Mouse (Mus musculus) heart, postnatal 10 days (tissue): Measurements from ENCODE around the gene Slc22a13. TPM values are rescaled to one million over a fixed set of nuclear protein-coding genes. Genes with fewer than 3 reads are reported as not detected.
A peak's percentile ranks its signal among the peaks of the same experiment; 100 is the strongest.
"Not testable (repeated sequence)": the region's sequence is repeated elsewhere in the genome, so short reads cannot be mapped to it uniquely, and the experiment has no call there.

ENCODE experiments used
- DNase-seq, 2 experiments: peaks; one replicate each; pipeline ENCODE4 v3.0.0; 2021
- intact Hi-C: fragments of 180-260 bp; cut with DNase I; formaldehyde crosslinking; loops from one replicate; pipeline ENCODE4 v1.15.1; 2025
- total RNA-seq, 2 experiments: library from RNA; stranded (reverse); gene quantifications; 2 replicates each; pipeline ENCODE4 v1.2.3; 2021

The Slc22a13 gene
- total RNA-seq, result not detected

DNA sequence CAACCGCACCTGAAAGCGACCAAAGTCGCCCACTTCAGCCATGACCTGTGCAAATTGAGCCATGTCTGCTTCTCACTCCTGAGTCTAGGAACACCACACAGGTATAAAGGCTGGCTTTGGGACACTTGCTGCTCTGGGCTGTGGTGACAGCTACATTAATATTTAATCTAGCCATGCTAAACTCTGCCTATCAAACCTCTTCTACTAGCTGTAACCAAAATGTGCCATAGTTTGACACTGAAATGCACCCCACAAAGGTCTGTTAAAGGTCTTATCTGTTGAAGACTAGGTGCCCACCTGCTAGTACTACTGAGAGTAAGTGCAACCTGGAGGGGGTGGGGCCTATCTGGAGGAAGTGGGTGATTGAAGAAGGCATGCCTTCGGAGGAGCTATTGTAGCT is at the start of gene Slc22a13:
Slc22a13 (minus strand) TSS at position 101 of the 400 bp plus-strand sequence.
- no peak for DNase-seq
- intact Hi-C loops, result no loop called here

DNA sequence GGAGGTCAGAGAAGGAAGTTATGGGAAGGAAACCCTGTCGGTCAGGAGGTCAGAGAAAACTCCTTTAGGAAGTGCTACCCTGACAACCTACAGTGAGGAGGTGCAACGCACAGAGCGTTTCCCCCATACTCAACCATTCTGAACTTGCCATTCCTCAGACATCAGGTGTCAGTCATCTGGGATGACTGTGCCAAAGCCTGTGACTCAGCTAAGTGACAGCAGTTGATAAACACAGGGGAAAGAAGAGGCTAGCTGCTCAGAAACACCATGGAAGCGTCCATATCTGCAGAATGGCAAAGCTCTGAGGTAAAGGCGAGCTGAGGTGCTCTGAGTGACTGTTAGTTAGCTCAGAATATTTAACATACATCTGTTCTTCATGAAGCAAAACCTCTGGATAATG is 49.2 kb upstream of the Slc22a13 start:
- no peak for DNase-seq
- intact Hi-C loops, result no loop called here

DNA sequence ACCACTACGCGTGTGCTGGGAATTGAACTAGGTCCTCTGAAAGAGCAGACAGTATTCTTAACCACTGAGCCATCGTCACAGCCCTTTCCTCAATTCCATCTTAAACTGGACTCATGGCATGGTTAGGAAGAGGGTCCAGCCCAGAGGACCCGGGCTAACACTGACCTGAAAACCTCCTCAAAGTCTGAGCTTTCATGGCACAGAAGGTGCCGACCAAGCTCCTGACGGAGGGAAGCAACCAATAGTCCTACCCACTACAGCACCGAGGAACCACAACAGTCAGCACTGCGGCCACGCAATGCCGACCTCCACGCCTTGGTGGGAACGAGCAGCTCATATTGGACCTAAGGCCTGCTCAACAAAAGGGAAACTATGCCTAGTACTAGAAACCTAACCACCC is 47.3 kb upstream of the Slc22a13 start:
- intact Hi-C loops, result no loop called here
- DNase-seq, result no peak

DNA sequence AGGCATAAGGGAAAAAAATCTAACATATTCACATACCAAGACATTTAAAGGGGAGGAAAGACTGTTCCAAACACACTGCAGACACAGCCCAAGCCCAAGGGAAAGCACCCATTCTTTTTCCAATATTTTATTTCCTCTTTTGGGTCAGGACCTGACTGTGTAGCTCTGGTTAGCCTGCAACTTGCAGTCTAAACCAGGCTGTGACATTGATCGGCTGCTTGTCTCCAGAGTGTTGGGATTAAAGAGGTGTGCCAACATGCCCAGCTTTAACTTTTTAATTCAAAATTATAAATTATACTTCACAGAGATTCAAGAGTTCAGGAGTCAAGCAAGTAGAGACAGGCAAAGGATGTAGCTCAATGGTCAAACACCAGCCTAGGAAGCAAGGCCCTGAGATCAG is 46.2 kb upstream of the Slc22a13 start:
- intact Hi-C loops, result no loop called here
- DNase-seq, result no peak

DNA sequence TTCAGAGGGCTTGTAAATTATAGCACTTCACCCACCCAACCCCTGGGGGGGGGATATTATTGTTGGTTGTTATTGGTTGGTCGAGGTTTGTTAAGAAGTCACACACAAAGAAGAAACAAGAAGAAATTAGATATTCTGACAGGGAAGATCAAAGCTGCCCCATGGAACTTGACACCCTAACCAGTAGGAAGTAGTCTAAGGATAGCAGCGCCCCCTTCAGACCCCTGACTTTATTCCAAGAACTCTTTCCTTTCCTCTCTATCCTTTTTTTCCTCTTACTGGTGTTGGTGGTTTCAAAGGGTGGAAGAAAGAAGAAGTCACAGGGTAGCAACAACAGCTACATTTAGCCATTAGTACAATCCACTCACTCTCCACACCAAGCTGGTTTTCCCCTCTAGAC is 45.3 kb upstream of the Slc22a13 start:
- intact Hi-C loops, result no loop called here
- DNase-seq, result no peak

DNA sequence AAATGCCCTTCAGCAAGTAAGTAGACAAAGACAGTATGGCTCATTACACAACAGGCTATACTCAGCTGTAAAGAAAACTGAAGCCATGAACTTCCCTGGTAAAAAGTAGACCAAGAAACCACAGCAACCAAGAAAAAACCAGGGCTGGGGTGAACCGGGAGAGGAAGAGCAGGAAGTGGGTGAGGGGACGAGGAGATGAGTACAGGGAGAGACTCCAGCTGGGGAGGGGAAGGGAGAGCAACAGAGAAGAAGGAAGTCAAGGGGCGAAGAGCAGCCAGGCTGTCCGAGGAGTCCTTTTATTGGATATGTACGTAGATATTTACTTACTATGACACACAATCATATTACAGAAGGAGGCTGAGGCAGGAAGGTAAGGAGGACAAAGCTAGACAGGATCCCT is 39.1 kb upstream of the Slc22a13 start:
- DNase-seq, result no peak
- intact Hi-C loops, result no loop called here

DNA sequence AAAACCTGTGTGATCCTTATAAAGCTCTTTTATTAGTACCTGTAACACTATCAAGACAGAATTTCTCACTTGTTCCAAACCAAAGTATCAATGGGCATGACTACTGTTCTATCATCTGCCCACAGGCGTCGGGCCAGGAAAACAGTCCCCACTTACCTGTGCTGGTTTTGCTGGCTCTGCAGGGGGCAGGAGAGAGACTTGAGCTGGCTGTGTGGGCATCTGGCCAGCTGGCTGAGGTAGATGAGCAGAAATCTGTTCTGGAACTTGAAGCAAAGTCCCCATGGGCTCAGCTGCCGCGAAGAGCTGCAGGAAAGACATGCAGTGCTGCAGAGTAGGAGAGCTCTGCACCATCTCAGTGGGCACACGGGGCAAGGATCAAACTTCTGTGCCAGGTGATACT is 37.9 kb upstream of the Slc22a13 start:
- peak; percentile 54 to 57 for DNase-seq
- intact Hi-C loops, result no loop called here

DNA sequence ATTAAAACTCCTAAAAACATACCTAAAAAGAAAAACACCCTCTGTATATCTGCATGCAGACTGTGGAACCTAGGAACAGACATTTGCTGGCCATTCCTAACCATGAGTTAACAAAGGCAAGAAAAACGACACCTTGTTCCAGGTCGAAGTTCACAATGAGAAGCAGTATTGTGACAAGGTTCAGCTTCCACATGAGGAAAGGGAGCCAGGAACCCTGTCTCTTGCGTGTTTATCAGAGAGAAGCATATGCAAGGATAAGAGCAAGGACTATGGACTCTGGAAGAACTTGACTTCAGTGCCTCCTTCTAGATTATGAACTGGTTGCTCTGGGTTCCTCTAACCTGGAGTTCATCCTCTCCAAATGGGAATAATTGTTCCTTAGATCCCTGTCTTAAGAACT is 35.1 kb upstream of the Slc22a13 start:
- intact Hi-C loops, result no loop called here
- no peak for DNase-seq

DNA sequence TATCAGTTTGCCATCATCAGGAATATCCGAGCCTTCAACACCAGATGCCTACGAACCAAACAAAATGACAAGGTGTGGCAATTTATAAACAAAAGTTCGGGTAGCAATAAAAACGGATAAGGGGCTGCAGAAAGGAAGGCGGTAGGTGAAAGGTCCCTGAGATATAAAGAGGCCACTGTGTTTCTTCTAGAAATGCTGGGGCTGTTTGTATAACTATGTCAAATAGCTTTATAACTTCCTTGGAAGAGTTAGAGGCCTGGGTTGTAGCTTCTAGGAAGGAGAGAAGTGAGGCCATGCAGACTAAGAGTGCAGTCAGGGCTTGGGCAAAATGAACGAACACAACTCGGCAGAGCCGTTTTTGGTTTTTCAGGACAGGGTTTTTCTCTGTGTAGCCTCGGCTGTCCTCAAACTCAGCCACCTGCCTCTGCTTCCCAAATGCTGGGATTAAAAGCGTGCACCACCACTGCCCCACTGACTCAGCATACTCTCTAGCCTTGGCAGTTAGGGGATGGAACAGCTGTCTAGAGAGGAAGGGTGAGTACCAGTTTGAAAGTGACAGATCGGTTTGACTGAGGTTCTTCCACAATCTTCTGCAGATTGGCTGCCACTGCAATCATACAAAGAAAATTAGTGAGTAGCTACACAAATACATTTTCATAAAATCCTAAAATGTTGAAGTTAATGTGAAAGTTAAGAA is 32.4 kb upstream of the Slc22a13 start:
- no peak for DNase-seq

DNA sequence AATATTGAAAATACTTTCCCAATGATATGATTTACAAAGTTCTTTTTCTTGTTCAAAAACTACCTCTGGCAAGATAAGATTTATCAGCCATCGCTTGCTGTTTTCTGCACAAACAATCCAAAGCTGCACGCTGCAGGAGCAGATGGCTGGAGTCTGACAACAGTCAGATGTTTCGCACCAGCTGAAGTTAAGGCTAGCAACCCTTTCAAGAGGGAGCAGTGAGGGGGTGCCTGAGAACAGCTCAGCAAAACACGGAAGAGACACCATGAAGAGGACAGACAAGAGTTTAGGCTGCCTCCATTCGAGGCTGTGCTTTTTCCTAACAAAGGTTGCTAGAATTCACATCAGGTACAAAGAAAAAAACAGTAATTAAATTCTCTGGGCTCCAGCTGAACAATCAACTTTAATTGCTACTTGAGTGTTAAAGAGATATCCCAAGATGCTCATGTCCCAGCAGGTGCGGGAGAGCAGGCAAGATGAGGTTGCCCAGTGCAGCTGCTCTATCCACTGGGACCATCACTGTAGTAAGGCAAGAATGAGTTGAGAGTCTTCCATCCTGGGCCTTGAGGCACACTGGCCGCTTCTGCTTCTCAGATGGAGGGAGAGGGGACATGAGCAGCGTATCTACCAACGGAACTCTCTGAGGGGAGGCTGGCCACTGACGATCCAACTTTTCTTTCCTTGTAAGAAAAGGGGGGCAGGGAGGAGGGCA is 31.5 kb upstream of the Slc22a13 start:
- no peak for DNase-seq
- intact Hi-C loops, result no loop called here

More for the DNA sequence above, 32.4 kb upstream of the Slc22a13 start:
- intact Hi-C loops, result no loop called here

DNA sequence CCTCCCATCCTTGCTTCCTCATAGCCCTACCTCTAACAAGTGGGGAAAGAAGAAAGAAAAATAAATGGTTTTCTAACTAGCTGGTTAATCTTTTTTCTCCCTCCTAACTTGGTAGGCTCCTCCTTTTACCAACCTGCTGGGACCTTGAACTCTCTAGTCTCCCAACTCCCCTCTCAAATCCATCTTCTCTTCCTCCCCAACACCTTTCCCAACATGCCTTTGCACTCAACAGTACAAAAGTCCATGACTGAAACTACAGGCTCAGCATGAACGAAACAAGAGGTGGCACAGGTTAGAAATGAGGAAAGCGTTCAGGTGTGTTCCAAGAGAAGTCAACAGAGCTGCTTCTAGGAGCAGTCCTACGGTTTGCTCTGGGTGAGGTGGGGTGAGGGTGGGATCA is 30.4 kb upstream of the Slc22a13 start:
- intact Hi-C loops, result no loop called here
- no peak for DNase-seq

DNA sequence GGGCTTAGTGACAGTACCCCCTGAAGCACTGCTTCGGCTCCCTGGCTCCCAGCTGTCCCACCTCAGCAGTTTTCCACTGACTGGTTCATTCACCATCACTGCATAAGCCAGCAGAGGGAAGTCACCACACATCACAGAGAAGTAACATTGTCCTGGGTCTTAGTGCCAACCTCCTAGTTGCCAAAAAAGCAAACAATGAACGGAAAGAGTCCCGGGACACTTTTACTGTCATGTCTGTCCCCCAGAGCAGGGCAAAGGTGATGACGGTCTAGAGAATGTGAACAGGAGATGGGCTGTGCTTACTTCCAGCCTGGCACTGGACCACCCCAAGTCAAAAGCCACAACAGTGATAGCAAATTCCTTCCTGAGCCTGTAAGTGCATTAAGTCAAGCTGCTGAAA is 29.9 kb upstream of the Slc22a13 start:
- DNase-seq, result no peak
- intact Hi-C loops, result no loop called here

DNA sequence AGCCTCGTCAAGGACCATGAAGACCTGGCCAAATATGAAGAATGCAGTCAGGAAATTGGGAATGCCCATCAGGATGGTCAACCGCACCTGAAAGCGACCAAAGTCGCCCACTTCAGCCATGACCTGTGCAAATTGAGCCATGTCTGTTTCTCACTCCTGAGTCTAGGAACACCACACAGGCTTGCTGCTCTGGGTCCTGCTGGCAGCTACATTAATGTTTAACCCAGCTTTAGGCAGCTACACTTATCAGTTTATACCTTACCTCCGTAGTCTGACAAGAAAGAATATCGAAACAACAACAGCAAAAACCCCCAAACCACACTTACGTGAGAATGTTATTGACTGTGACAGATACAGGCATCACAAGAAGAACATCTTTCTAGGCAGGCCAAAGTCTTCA is 22.7 kb upstream of the Slc22a13 start:
- intact Hi-C loops, result no loop called here
- DNase-seq, result no peak

DNA sequence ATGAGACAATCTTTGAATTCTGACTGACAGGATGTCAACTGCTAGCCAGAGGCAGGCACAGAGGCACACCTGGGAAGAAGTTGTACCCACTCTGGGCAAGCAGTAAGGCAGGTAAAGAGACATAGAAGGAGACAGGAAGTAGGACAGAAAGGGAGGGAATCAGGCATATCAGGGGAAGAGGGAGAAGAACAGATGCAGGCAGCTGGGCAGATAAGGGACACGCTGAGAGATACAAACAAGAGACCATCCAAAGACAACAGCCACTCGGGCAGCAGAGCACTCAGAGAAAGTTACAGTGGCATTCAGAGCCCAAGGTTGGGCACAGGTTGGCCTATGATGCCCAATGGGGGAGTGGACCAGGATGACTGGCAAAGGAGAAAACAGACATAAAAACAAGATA is 21.9 kb upstream of the Slc22a13 start:
- intact Hi-C loops, result no loop called here
- no peak for DNase-seq

DNA sequence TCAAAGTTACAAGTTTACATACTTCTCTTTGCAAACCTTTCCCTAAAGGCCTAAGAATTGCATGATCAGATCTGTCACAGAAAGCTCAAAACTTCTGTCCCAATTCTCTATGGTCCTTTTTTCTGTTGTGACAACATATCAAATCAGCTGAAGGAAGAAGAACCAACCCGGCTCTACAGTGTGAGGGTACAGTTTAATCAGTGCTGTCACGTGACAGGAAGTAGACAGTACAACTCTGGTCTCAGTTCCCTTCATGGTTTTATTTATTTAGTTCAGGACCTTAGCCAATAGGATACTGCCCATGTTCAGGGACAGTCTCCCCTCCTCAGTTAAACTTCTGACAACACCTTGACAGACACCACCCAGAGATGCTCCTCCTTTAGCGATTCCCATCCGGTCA is 11.4 kb upstream of the Slc22a13 start:
- no peak for DNase-seq
- intact Hi-C loops, result no loop called here

DNA sequence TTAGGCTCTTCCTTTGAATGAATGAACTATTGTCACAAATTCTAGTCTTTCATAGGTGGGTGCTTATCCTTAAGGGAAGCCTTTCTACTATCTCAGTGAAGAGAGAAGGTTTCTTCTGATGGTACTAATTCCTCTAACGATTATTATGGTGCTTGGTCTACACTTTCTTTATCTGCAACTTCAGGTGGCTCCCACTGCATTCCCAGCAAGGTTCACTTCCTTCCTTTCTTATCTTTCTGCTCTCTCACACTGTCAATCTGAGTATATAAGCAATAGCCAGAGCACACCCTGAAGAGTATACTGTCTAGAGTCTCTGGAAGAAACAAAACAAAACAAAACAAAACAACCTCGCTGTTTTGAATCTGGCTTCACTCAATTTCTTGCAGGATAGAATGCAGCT is 10.8 kb upstream of the Slc22a13 start:
- intact Hi-C loops, result no loop called here
- DNase-seq, result no peak

DNA sequence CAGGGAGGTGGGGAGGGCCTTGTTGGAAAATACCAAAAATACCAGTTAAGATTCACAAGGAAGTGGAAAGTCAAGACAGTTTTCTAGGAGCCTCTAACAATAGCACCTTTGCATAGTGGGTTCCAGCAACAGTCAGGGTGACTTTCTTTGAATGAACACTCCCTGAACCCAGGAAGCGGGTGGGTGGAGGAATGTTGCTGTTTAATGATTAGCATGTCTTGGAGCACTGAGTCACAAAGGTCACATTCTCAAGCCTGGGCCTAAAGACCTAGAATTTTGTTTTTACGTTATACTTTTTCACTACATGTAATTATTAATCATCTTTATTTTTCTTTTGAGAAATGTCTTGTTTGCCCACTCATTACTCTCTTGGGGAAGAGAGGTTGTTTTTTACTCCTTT is 6.4 kb upstream of the Slc22a13 start:
- DNase-seq, intact Hi-C loops: not testable (repeated sequence)

DNA sequence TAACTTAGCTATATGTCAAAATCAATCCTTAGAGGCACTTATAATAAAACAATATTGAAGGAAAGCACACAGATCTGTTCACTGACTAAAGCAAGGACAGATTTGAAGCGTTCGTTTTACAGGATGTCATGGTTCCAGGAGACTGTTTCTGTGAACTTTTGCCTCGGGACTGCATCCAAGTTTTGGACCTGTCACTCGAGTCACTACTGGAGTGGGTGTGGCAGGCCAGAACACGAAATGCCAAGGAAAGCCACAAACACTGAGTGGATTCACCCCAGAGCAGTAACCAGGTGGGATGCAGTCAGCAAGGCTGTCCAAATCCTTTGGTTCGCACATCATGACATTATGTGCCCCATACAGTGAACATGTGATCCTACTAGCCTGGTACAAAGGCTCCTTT is 5.7 kb upstream of the Slc22a13 start:
- DNase-seq, result no peak
- intact Hi-C loops, result no loop called here

DNA sequence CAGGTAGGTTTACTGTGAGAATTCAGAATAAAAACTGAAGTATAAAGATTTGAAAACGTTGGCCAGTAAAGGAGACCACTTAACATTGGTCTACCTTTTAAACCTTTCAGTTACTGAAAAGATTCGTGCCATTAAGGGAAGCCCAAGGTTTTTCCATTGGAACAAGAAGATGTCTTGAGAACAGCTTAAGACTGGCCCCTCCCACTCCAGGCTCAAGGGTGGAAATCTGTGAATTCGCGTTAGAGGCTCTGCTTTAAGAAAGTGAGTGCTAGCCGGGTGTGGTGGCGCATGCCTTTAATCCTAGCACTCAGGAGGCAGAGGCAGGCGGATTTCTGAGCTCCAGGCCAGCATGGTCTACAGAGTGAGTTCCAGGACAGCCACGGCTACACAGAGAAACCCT is 4.1 kb upstream of the Slc22a13 start:
- no peak for DNase-seq
- intact Hi-C loops, result no loop called here

DNA sequence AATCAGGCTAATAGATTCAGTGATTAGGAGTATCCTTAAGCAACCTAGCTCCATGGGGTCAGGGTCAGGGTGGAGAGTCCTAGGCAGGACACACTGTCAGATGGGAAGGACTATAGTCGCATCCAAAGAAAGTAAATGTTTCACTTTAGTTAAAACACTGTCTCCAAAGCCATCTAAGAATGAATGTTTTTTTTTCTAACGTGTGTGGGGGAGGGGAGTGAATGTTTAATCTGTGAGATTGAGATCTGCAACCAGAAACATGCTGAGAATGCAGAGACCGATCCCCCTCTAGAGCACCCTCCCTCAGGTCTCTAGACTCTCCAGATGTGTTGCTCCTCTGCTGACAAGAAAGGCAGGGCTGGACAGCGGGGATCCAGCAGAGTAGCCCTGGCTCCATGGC is 1.8 kb downstream of the Slc22a13 start:
- intact Hi-C loops, result no loop called here
- DNase-seq, result no peak

DNA sequence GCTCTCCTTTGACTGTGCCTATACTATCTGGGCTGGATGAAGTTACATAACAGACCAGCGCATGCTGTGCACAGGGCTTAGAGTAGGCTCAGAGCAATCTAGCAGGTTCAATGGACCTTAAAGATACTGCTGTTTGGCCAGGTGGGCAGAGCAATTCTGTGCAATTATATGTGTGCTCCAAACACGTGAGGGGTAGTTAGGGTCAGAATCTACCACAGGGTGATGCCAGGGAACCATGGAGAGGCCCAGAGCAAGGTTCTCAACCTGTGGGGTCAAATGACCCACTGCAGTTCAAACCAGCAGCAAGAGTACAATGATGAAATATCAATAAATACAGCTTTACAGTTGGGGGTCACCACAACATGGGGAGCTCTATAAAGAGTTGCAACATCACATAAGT is 2.2 kb downstream of the Slc22a13 start:
- no peak for DNase-seq
- intact Hi-C loops, result no loop called here

DNA sequence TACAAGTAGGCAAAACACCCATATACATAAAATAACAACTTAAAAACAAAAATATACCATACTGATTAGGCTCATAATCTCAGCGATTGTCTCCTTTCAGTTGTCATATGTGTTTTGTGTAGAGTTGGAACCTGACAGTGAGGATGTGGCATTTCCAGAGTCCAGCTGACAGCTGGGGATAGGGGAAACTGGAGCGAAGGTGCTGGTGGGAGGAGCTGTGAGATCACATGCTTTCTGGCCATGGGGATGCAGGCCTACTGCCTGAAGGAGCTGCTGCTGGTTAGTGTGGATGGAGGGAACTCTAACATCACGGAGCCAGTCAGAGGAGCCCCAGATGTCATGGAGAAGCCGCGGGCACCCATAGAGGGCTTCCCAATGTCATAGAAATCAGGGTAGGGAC is 3.1 kb downstream of the Slc22a13 start:
- intact Hi-C loops, result no loop called here
- no peak for DNase-seq

DNA sequence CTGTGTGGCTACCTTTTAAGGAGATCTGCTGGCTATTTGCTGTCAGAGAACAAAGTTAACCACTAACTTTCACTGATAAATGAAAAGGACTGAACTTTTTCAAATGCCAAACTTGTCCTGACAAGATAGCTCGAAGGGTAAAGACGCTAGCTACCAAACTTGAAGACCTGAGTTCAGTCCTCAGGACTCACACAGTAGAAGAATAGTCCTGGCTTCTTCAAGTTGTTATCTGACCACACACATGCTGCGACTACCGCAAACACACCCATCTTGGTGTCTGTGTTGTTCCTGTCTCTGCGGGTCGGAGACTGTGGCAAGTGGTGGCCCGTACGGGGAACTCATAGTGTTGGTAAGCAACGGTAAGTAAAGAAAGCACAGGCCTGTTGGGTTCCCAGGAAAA is 5.3 kb downstream of the Slc22a13 start:
- DNase-seq, result no peak
- intact Hi-C loops, result no loop called here
